Mouse (Mus musculus): ENCODE measurements around the gene Gm21885.

The Gm21885 gene

GRCm38 (mm10) chr11:94318056-94318455 is 36.4 kb downstream of the Gm21885 start:
- no peak for DNase-seq (ENCODE audit: extremely low spot score)

GRCm38 (mm10) chr11:94320969-94321930 is 39.6 kb downstream of the Gm21885 start:
- no peak for DNase-seq (ENCODE audit: extremely low spot score)

GRCm38 (mm10) chr11:94321931-94322400 is 40.3 kb downstream of the Gm21885 start, which contains the start of gene Luc7l3:
Luc7l3 (minus strand) TSS chr11:94321988.
- DNase-seq (ENCODE audit: extremely low spot score), result peak; percentile 94

GRCm38 (mm10) chr11:94322636-94323035 is 41.0 kb downstream of the Gm21885 start:
- no peak for DNase-seq (ENCODE audit: extremely low spot score)

GRCm38 (mm10) chr11:94323271-94323925 is 41.7 kb downstream of the Gm21885 start:
- DNase-seq (ENCODE audit: extremely low spot score), result no peak

GRCm38 (mm10) chr11:94324618-94325017 is 42.9 kb downstream of the Gm21885 start:
- DNase-seq (ENCODE audit: extremely low spot score), result no peak

- peak; percentile 57 for DNase-seq (ENCODE audit: extremely low spot score)
These were observed 45.3 kb downstream of the Gm21885 start for GRCm38 (mm10) chr11:94326961-94327411.

- peak; percentile 94 for DNase-seq (ENCODE audit: extremely low spot score)
These were observed 46.3 kb downstream of the Gm21885 start, which contains the start of gene Ankrd40 for GRCm38 (mm10) chr11:94327693-94328643. Ankrd40 (plus strand) TSS chr11:94328001.

GRCm38 (mm10) chr11:94328644-94329025 is 47.0 kb downstream of the Gm21885 start:
- no peak for DNase-seq (ENCODE audit: extremely low spot score)

- DNase-seq (ENCODE audit: extremely low spot score), result peak; percentile 35
These were observed 47.7 kb downstream of the Gm21885 start for GRCm38 (mm10) chr11:94329270-94329891.

GRCm38 (mm10) chr11:94330211-94330610 is 48.5 kb downstream of the Gm21885 start:
- no peak for DNase-seq (ENCODE audit: extremely low spot score)

GRCm38 (mm10) chr11:94332726-94333125 is 51.1 kb downstream of the Gm21885 start:
- no peak for DNase-seq (ENCODE audit: extremely low spot score)

GRCm38 (mm10) chr11:94334386-94334968 is 52.8 kb downstream of the Gm21885 start:
- no peak for DNase-seq (ENCODE audit: extremely low spot score)
